Mouse (Mus musculus) telencephalon, adult 2 months (tissue): ENCODE data around the gene Gm45623.
A peak's percentile ranks its signal among the peaks of the same experiment; 100 is the strongest.

ENCODE experiments used
- DNase-seq: peaks from one replicate; pipeline ENCODE4 v3.0.0-alpha.2; 2011; ENCODE audit warnings: low read depth, low spot score

The Gm45623 gene

GRCm38 (mm10) chr13:56752474-56753191, 994 bp downstream of the Gm45623 start:
- no peak for DNase-seq

DNA sequence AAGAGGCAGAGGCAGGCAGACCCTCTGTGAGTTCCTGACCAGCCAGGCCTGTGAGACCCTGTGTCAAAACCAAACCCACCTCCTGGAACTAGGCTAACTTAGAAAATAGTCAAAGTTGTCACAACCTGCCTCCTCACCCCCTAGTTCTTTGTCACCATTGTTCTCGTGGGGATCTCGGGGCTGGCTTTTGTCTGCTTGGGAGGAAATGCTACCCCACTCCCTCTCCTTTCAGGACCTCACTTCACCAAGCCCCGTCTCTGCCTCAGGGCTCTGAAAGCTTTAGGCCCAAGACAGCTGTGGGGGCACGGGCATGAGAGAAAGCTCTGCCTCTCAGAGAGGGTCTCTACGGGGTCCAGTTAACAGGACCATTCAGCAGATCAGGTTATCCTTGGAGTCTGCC, 1.9 kb downstream of the Gm45623 start:
- DNase-seq, result no peak

DNA sequence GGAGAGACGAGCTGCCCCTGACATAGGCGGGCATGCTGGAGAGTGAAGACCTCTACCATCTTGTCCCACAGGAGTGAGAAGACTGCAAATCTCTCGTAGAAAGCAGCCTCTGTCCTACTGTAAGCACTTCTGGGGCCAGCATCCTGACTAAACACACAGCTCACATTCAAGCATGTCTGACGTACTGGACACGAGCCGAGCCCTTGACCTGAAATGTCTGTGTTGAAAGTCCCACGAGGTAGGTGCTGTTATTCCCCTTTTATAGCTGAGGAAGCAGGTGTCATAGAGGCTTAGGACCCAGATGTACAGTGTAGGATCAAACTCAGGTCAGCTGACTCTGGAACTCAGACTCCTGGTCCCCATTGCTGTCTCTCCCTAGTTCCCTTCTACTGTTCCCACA, 4.2 kb downstream of the Gm45623 start:
- no peak for DNase-seq

DNA sequence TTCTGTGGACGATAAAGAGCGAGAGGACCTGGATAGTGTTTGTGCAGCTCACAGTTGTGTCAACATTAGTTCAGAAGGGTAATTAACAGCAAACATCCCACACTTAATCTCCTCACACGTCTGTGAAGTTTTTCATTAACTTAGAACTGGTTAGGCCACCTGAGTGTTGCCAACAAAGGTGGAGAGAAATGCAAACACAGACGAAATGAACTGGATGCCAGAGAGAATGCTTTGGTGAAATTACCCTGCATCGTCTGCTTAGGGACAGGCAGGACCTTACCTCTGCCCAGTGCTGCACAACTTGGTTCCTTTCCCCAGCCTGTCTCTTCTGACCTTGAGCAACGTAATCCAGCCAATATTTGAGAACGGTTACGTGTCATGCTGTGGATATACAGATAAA, 6.1 kb downstream of the Gm45623 start:
- DNase-seq, result no peak

- DNase-seq, result no peak
Measured at GRCm38 (mm10) chr13:56746739-56747532, 6.7 kb downstream of the Gm45623 start.

- no peak for DNase-seq
Measured at GRCm38 (mm10) chr13:56742325-56742901, 11.2 kb downstream of the Gm45623 start.

GRCm38 (mm10) chr13:56741691-56742090, 11.9 kb downstream of the Gm45623 start:
- no peak for DNase-seq

GRCm38 (mm10) chr13:56740496-56740895, 13.1 kb downstream of the Gm45623 start:
- DNase-seq, result no peak

- no peak for DNase-seq
Measured at GRCm38 (mm10) chr13:56739556-56739955, 14.1 kb downstream of the Gm45623 start.

DNA sequence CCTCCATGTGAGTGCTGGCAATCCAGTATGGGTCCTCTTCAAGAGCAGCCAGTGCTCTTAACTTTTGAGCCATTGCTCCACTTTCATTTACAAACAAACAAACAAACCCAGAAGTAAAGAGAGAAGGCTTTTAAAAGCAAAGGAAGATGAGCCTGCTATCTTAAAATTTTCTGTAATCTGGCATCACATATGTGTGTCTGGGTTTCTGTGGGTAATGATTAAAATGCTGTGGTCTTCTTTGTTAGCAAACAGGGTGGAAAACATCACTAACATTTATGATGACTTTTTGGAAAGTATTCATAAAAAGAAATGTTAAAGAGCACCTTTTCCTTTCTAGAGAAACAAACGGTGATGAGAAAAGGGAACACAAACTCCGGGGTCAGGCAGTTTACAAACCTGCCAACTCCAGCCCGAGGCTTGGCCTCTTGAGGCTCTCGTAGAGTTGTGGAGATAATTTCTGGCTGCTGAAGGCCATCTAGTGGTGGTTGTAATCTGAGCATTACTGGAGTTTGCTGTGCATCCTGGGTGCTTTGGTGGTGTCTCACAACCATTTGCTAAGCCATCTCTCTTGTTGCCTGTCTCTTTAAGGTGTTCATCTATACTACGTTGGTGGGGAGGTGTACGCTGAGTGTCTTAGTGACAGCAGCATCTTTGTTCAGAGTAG, 18.3 kb downstream of the Gm45623 start:
- DNase-seq, result peak; percentile 31

DNA sequence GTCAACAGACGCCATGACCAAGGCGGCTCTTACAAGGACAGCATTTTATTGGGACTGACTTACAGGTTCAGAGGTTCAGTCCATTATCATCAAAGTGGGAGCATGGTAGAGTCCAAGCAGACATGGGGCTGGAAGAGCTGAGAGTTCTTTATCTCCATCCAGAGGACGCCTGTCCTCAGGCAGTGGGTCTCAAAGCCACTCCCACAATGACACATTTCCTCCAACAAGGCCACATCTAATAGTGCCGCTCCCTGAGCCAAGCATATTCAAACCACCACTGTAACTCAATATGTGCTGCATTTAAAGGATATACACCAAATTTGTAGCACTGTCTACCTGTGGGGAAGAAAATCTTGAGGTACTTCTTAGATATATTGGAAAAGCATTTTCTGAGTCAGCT, 19.0 kb downstream of the Gm45623 start:
- DNase-seq, result no peak

DNA sequence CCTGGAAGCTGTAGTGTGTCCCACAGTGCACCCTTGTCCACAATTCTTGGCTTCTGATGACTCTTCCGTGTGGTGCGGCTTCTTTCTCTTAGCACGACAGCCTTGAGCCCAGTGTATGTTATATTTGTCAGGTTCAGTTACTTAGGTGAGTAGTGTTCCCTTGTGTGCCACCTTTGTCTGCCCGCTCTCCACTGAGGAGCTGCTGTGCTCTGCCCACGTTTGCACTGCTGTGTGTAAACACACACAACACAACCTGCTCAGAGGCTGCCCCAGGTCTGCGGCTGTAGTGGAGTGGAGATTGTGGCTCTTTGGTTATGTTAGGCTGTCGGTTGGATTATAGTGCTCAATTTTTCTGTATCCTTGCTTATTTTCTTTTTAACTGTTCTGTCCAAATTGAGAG, 24.6 kb downstream of the Gm45623 start:
- no peak for DNase-seq

DNA sequence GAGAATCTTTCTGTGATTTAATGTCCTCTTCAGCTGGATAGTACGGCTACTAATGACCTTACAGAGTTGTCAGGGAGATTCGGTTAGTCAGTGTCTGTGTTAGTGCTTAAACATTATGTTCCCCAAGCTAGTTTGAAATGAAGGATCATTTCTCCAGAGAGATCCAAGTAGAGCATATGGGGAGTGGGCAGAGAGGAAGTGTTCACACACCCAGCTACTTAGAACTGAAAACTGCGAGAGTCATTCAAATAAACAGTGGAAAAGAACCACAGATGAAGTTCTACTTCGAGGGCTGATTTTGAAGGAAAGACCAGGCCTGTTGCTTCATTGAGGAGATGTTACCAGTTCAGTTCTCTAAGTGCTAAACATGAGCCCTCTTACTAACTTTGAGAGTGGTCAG, 27.1 kb downstream of the Gm45623 start:
- DNase-seq, result peak; percentile 74

DNA sequence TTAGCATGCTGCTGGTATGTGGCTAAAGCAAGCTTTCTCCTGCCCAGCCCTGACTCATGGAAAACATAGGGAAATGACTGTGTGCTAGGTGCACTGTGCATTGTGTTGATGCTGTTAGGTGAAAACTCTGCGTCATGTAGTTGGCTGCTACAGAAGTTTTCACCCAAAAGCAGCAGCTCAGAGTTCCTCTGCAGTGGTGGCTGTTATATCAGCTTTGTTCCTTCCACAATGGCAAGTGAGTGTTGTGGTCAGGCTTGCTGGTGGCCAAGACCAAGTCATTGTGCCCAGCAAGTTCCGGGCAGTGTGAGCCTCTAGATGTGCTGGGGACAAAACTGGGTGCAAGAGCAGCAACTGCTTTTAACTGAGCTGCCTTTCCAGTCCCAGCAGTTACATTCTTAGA, 41.4 kb downstream of the Gm45623 start:
- no peak for DNase-seq

DNA sequence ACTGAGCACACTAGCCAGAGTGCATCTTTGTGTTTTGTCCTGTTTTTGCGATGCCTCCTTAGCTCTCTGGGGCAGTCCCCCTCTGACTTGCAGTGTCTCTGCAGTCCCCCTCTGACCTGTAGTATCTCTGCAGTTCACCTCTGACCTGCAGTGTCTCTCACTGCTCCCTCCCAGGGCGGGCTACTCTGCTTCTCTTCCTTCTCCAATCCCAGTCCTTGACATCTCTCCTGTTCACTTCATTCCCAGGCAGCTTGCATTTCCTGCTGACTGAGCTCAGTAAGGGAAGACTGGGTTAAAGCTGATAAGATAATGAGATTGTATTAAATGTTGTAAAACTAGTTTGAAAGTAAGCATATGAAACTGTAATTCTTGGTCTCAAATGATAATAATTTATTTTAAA, 43.0 kb downstream of the Gm45623 start:
- DNase-seq, result no peak

GRCm38 (mm10) chr13:56707606-56708005, 46.0 kb downstream of the Gm45623 start:
- no peak for DNase-seq

DNA sequence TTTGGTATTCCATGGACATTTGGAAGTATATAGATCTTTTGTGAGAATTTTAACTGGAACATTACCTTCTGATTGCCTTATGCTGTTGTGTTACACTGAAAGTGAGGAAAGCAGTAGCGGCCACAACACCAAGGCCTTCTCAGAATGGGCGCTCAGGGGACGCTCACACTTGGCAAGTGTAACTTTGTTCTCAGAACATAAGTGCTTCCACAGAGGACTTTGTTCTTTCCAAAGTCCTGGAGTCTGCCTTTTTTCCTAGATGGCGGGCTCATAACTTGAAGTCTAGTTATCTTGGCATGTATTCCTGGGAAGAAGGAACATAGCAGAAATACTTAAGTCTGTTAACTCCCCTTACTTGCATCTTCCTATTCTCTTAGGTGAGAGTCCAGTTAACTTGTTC, 46.5 kb downstream of the Gm45623 start:
- DNase-seq, result no peak

- DNase-seq, result no peak
Measured at GRCm38 (mm10) chr13:56704596-56704995, 49.0 kb downstream of the Gm45623 start.

- DNase-seq, result no peak
Measured at GRCm38 (mm10) chr13:56703871-56704321, 49.7 kb downstream of the Gm45623 start.

DNA sequence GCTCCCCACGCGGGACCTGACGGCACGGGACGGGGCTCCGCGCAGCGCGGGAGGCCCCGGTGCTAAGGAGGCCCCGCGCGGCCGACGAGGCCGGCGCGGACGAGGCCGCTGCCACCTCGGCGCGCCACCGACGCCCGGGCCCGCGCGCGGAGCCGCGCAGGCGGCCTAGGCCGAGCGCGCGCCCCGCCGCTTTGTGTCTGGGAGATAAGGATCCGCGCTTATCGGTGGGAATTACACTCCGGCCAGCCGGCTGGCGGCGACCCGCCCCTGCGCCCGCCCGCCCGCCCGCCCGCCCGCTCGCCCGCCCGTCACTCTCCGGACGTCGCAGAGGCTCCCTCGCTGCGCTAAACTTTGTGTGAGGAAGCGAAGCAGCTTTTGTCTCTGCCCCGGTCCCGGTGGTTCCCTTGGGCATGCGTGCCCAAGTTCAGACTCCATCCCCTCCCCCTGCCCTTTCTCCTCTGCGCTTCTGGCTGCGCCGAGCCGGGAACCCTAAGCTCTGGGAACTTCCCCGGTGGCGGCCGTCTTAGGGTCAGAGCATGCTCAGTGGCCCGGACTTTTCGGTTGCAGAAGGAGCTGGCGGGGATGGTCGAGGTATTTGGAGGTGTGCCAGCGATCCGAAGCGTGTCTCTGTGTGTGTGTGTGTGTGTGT, 50.3 kb downstream of the Gm45623 start:
- DNase-seq, result no peak

DNA sequence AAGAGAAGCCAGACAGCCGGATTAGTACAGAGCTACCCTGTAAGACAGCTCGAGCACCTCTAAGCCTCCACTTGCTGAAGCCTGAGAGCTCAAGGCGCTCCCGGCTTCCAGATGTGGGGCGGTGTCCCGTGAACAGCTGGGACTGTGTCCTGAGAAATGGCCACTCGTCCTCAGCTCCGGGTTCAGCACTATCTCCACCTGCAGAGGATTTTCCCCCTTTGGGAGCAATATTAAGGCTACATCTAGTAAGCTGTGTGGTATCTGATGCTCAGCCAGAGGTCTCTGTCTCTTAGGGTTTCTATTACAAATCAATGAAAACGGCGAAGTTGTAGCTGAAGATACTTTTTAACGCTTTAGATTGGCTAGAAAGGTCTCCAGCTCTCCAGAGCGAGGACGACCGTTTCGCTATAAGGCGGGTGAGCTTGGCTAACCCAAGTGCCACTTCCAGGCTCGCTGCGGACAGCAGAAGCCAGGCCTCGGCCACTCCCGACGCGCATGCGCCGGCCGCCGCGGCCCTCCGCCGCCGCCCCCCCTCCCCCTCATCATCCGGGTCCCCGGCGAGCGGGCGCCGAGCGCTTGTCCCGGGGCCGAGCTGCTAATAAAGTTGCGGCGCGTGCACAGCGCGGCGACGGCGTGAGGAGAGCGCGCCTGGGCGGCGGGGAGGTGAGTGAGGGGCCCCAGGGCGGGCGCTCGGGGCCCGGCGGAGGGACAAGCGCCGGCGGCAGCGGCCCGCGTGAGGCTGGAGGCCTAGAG, 51.0 kb downstream of the Gm45623 start, which contains the start of gene Smad5:
Gene Smad5 (plus strand): TSS at position 542 of the 753 bp plus-strand sequence.
- peak; percentile 55 for DNase-seq
